Mouse (Mus musculus) embryo, embryonic 10 days (tissue): Measurements from ENCODE around the gene 4933402J07Rik.

Experiments
- DNase-seq: peaks from one replicate; pipeline ENCODE4 v3.0.0-alpha.2; 2015; ENCODE audit warnings: low spot score

Gene 4933402J07Rik

DNA sequence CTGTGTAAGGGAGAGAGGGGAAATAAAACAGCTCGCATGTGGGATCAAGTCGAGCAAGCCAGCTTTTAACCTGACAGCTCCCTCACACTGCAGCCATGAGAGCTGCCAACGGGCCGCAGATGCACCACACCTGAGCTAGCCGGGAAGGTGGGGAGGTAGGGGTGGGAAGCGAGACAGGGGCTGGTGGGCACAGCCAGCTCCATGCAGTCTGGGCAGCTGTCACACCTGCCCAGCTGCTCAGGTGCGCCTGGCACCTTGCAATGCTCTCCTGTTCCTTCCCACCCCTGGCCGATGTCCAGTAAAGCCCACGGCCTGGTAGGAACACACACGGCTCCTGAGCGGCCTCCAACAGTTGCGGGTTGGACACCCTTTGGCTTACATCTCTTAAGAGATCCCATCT, 57.5 kb downstream of the 4933402J07Rik start:
- no peak for DNase-seq

DNA sequence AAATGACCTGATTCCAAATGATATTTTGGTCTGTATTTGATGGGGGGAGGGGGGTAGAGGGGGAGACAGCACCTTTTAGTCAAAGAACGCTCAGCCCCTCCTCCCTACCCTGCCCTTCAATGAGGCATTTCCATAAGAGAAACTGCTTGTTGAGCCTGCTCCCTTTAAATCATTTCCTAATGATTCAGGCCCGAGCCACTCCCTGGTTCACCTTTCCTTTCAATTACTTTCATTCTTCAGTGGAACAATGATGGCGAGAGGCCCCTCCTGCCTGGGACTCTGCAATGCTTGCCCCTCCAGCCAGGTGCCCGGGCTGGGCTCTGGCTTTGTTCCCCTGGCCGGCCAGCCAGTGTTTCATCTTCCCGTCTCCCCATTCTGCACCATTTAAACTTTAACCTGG, 66.0 kb downstream of the 4933402J07Rik start:
- no peak for DNase-seq

DNA sequence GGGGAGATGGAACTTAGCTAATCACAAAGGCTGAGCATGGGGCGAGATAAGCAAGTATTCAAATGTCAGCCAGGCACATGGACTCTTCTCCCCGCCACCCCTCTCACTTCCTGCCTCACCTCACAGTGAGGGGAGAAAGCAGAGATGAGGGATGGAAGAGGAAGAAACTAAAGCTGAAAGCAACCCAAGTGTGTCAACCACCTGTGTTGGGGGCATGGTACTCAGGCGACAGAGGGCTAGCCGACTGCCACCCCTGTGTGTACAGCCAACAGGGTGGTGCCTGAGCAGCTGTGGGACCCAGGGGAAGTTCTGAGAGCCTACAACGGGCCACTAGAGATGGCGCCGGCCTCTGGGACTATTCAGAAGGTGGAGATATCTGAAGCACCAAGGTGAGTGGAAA, 68.1 kb downstream of the 4933402J07Rik start:
- no peak for DNase-seq

DNA sequence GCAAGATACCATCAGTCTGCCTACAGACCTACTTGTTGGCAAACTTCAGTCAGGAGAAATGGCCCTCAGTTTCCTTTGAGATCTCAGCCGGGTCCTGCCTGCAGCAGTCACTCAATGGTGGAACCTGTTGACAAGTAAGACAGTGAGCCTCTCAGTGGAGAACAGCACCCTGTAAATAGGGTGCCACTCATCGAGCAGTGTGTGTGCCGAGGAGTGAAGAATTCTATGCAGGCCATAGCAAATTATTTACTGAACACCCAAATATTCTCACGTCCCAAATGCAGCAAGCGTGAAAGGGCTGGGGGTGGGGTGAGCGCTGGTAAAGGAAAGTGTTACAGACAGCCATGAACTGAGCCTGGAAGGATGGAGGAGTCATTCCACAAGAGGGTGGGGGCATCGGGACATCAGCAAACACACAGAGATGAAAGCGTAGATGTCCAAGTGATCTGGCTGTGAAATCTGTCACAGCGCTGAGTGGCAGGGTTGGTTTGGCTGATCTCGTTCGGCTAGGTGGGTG, 72.6 kb downstream of the 4933402J07Rik start:
- no peak for DNase-seq
